Mouse (Mus musculus) bone marrow, adult 2 months (tissue): ENCODE data around the gene Gid4.
"Not testable (repeated sequence)": the region's sequence is repeated elsewhere in the genome, so short reads cannot be mapped to it uniquely, and the experiment has no call there.

Experiments
- CTCF ChIP-seq: fragments of 200-500 bp; IDR thresholded peaks from 2 replicates; pipeline ENCODE4 v1.5.1; 2011; ENCODE audit warnings: low read length, control low read depth; ENCODE audit not compliant: control insufficient read depth, insufficient read depth
- POLR2A ChIP-seq: fragments of 200-500 bp; IDR thresholded peaks from 2 replicates; pipeline ENCODE4 v1.6.1; 2011; ENCODE audit warnings: low read depth, mild to moderate bottlenecking, control low read depth, low read length, borderline replicate concordance; ENCODE audit not compliant: control insufficient read depth

DNA sequence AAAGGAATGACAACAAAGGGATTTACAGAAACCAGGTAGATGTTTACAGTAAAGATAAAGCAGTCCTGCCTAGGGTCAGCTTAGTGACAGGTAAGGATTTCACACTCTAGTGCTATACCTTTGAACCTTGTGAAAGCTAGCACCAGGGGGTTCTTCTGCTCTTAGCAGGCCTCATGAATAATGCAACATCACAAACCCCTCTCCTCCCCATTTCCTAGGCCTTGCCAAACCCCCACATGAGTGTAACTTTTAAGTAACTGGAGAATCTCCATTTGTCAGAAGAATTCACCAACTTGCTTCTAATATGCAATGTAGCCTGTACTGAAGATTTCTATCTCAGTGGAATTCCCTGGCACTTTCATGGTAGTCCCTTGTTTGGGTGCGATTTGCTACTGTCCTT is 22.7 kb downstream of the Gid4 start:
- TF ChIP-seq CTCF, POLR2A: not testable (repeated sequence)
